Mouse (Mus musculus) monocyte, adult 5-6 weeks (primary cell): ENCODE data around the gene Prkaa1. TPM values are rescaled to one million over a fixed set of nuclear protein-coding genes. Genes with fewer than 3 reads are reported as not detected.
"Not testable (repeated sequence)": the region's sequence is repeated elsewhere in the genome, so short reads cannot be mapped to it uniquely, and the experiment has no call there.

Source experiments
- ATAC-seq: fragments of 153-309, 156-312 bp; replicated peaks from 2 replicates; pipeline ENCODE4 v1.8.0; 2017; ENCODE audit warnings: mild to moderate bottlenecking; ENCODE audit not compliant: low TSS enrichment, insufficient number of reproducible peaks, severe bottlenecking, poor library complexity, low FRiP score
- total RNA-seq: library from RNA; stranded (forward); fragments of 200-1000, 200-491, 200-594 nt; gene quantifications from 3 replicates; pipeline ENCODE4 v1.2.3, GENCODE M21; 2017

The Prkaa1 gene
- total RNA-seq, 1 experiment from 2014 or later, result 26.5 TPM

GRCm38 (mm10) chr15:5127487-5127886, 16.2 kb upstream of the Prkaa1 start:
- no peak for ATAC-seq

GRCm38 (mm10) chr15:5128176-5128940, 15.3 kb upstream of the Prkaa1 start:
- no peak for ATAC-seq

GRCm38 (mm10) chr15:5129111-5129805, 14.4 kb upstream of the Prkaa1 start:
- ATAC-seq, result no peak

GRCm38 (mm10) chr15:5130887-5131668, 12.6 kb upstream of the Prkaa1 start:
- not testable (repeated sequence) for ATAC-seq

- no peak for ATAC-seq
These were observed 10.4 kb upstream of the Prkaa1 start for GRCm38 (mm10) chr15:5133301-5133700.

GRCm38 (mm10) chr15:5134179-5134578, 9.5 kb upstream of the Prkaa1 start:
- no peak for ATAC-seq

- ATAC-seq, result no peak
These were observed 8.6 kb upstream of the Prkaa1 start for GRCm38 (mm10) chr15:5134945-5135483.

GRCm38 (mm10) chr15:5138021-5138856, 5.4 kb upstream of the Prkaa1 start:
- 0 out of 2 replicates have a peak, but pooled peaks have one; percentile 25 for ATAC-seq

- ATAC-seq, result no peak
These were observed 4.3 kb upstream of the Prkaa1 start for GRCm38 (mm10) chr15:5139366-5139765.

- ATAC-seq, result no peak
These were observed 3.8 kb upstream of the Prkaa1 start for GRCm38 (mm10) chr15:5139863-5140262.

GRCm38 (mm10) chr15:5140357-5140756, 3.3 kb upstream of the Prkaa1 start:
- no peak for ATAC-seq

- no peak for ATAC-seq
These were observed 1.6 kb upstream of the Prkaa1 start for GRCm38 (mm10) chr15:5142047-5142446.

- no peak for ATAC-seq
These were observed 947 bp upstream of the Prkaa1 start for GRCm38 (mm10) chr15:5142714-5143113.

- no peak for ATAC-seq
These were observed 539 bp downstream of the Prkaa1 start for GRCm38 (mm10) chr15:5144021-5144778.

- no peak for ATAC-seq
These were observed 1.7 kb downstream of the Prkaa1 start for GRCm38 (mm10) chr15:5145196-5145945.

GRCm38 (mm10) chr15:5149187-5149586, 5.5 kb downstream of the Prkaa1 start:
- ATAC-seq, result no peak

GRCm38 (mm10) chr15:5152171-5152570, 8.5 kb downstream of the Prkaa1 start:
- no peak for ATAC-seq
